Mouse (Mus musculus): Measurements from ENCODE around the gene Pfn1. TPM values are rescaled to one million over a fixed set of nuclear protein-coding genes. Genes with fewer than 3 reads are reported as not detected.

The Pfn1 gene
- polyA plus RNA-seq, 1 experiment from 2014 or later = 2,065 TPM

GRCm38 (mm10) chr11:70669582-70670345 is 15.3 kb upstream of the Pfn1 start:
- WGBS = 1% methylated on average over 31 of the region's 31 CpGs
- no peaks in the 10 kb centered on the region for H3K9me3 ChIP-seq (ENCODE audit: control insufficient read depth, low read depth, low read length)
- no peaks in the 10 kb centered on the region for H3K27me3 ChIP-seq (ENCODE audit: control insufficient read depth, insufficient read depth, low read length)
- H3K4me1 ChIP-seq (ENCODE audit: control insufficient read depth, insufficient read depth, low read length) = peaks cover 19% of the 10 kb centered on the region
- H3K4me3 ChIP-seq (ENCODE audit: low read depth, low read length) = peak overlapping the region; percentile 64
- H3K9ac ChIP-seq (replicated peaks; ENCODE audit: low read depth, low read length) = peak overlapping the region; percentile 65
- peak overlapping the region; percentile 98 for H3K27ac ChIP-seq (ENCODE audit: low read length)
- H3K36me3 ChIP-seq (ENCODE audit: control insufficient read depth, insufficient read depth, low read length) = peaks cover 11% of the 10 kb centered on the region
- peak overlapping the region; percentile 81 for H3K4me2 ChIP-seq (replicated peaks; ENCODE audit: low read depth, low read length)
- ATAC-seq (ENCODE audit: insufficient number of reproducible peaks, insufficient read depth, low FRiP score, low read depth) = peak; percentile 15

GRCm38 (mm10) chr11:70668771-70669505 is 14.5 kb upstream of the Pfn1 start, which contains the start of gene Spag7:
Gene Spag7, minus strand, starts transcription at chr11:70669416.
- H3K9ac ChIP-seq (replicated peaks; ENCODE audit: low read depth, low read length) = peak within 1 kb of the TSS; percentile 65
- peaks cover 20% of the 10 kb centered on the region for H3K36me3 ChIP-seq (ENCODE audit: control insufficient read depth, insufficient read depth, low read length)
- peak within 1 kb of the TSS; percentile 81 for H3K4me2 ChIP-seq (replicated peaks; ENCODE audit: low read depth, low read length)
- peak; percentile 94 for ATAC-seq (ENCODE audit: insufficient number of reproducible peaks, insufficient read depth, low FRiP score, low read depth)
- peak within 1 kb of the TSS; percentile 64 for H3K4me3 ChIP-seq (ENCODE audit: low read depth, low read length)
- WGBS = under 1% methylated on average over 44 of the region's 44 CpGs
- peaks cover 19% of the 10 kb centered on the region for H3K4me1 ChIP-seq (ENCODE audit: control insufficient read depth, insufficient read depth, low read length)
- H3K9me3 ChIP-seq (ENCODE audit: control insufficient read depth, low read depth, low read length) = no peaks in the 10 kb centered on the region
- peak within 1 kb of the TSS; percentile 98 for H3K27ac ChIP-seq (ENCODE audit: low read length)
- no peaks in the 10 kb centered on the region for H3K27me3 ChIP-seq (ENCODE audit: control insufficient read depth, insufficient read depth, low read length)

DNA sequence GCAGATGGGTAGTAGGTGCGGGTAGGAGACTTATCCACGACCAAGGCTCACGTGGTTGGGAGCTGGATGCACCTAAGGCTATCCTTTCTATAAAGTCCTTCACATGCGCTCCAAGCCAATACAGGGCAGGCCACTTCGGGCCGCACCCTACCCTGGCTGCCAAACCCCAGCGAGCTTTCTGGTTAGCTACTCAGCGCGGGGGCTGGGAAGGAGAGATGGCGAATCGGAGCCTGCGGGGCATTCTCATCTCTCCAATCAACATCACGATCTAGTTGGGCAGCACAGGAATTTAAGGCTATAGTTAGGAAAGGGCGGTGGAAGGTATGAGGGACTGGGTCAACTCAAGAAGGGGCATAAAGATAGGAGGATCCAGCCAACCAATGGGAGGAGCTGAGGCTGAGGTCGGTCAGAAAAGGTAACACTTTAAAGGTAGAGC is 13.9 kb upstream of the Pfn1 start:
- H3K27ac ChIP-seq (ENCODE audit: low read length) = peak overlapping the region; percentile 71
- peak overlapping the region; percentile 60 for H3K4me2 ChIP-seq (replicated peaks; ENCODE audit: low read depth, low read length)
- peak; percentile 56 for ATAC-seq (ENCODE audit: insufficient number of reproducible peaks, insufficient read depth, low FRiP score, low read depth)
- H3K36me3 ChIP-seq (ENCODE audit: control insufficient read depth, insufficient read depth, low read length) = peaks cover 25% of the 10 kb centered on the region
- H3K4me1 ChIP-seq (ENCODE audit: control insufficient read depth, insufficient read depth, low read length) = peaks cover 19% of the 10 kb centered on the region
- peak overlapping the region; percentile 37 for H3K9ac ChIP-seq (replicated peaks; ENCODE audit: low read depth, low read length)
- no peaks in the 10 kb centered on the region for H3K27me3 ChIP-seq (ENCODE audit: control insufficient read depth, insufficient read depth, low read length)
- WGBS = under 1% methylated on average over 15 of the region's 15 CpGs
- H3K9me3 ChIP-seq (ENCODE audit: control insufficient read depth, low read depth, low read length) = no peaks in the 10 kb centered on the region
- peak overlapping the region; percentile 64 for H3K4me3 ChIP-seq (ENCODE audit: low read depth, low read length)

DNA sequence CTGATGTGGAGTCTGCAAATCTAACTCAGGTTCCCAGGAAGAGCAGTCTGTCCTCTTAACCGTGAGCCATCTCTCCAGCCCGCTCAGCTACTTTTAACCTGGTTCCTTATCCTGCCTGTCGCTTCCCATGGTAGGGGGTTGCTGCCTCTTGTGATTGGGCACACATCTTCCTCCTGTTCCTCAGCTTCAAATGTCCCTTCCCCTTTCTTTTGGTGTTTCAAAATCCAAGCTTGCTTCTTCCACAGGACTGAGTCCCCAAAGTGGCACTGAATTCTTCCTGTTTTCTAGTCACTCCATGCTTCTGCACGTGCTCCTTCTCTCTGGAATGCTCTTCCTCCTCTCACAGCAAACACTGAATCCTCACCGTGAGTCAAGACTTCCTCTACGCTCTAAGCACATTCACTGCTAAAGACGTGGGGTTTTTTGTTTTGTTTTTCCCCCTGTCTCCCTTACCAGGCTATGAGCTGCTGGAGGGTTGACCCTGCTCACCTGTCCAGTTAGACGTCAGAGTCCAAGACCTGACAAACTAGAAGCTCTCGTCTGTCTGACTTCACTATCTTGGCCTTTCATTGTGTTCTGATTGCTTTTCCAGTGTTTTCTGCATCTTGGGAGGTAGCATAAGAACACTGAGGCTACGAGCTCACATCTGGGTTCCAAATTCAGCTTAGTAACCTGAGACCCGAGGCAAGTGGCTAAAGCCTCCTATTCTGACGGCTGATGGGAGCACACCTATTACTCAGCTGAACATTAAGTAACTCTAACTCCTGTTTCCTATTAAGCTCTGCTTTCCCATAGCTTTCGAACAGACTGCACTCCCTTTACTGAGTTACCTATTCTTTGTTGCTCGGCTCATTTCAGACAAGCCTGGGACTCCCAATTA is 13.1 kb upstream of the Pfn1 start:
- Histone ChIP-seq H3K4me1 (ENCODE audit: control insufficient read depth, insufficient read depth, low read length) (peaks cover 19% of the 10 kb centered on the region), H3K36me3 (ENCODE audit: control insufficient read depth, insufficient read depth, low read length) (peaks cover 33% of the 10 kb centered on the region), H3K9me3 (ENCODE audit: control insufficient read depth, low read depth, low read length) (no peaks in the 10 kb centered on the region), H3K4me3 (ENCODE audit: low read depth, low read length) (peak overlapping the region; percentile 64), H3K27ac (ENCODE audit: low read length) (peak overlapping the region; percentile 71; the same call in 1 of the 2 replicates), H3K4me2 (replicated peaks; ENCODE audit: low read depth, low read length) (peak overlapping the region; percentile 60), H3K9ac (replicated peaks; ENCODE audit: low read depth, low read length) (peak overlapping the region; percentile 37), H3K27me3 (ENCODE audit: control insufficient read depth, insufficient read depth, low read length) (no peaks in the 10 kb centered on the region)
- ATAC-seq (ENCODE audit: insufficient number of reproducible peaks, insufficient read depth, low FRiP score, low read depth) = no peak
- 61% methylated on average over 14 of the region's 14 CpGs for WGBS

DNA sequence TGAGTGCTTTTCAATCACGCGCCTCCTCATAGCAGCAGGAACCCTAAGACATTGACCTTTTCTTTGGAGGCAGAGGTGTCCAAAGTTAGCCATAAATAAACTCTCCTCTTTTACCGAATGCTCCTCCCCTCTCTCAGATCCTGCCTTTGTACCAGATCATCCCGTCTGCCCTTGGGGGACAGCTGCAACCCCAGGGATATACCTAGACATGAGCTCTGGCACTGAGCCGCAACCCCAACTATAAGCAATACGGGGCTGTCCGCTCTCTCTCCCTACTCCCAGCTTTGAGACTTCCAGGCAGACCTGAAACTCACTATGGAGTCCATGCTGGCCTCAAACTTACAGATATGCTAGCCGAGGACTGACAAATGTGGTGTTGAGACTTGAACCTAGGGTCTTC is 12.2 kb upstream of the Pfn1 start:
- Histone ChIP-seq H3K9me3 (ENCODE audit: control insufficient read depth, low read depth, low read length) (no peaks in the 10 kb centered on the region), H3K36me3 (ENCODE audit: control insufficient read depth, insufficient read depth, low read length) (peaks cover 35% of the 10 kb centered on the region), H3K4me2 (replicated peaks; ENCODE audit: low read depth, low read length) (no peak overlapping the region), H3K9ac (replicated peaks; ENCODE audit: low read depth, low read length) (no peak overlapping the region), H3K4me1 (ENCODE audit: control insufficient read depth, insufficient read depth, low read length) (peaks cover 19% of the 10 kb centered on the region), H3K27me3 (ENCODE audit: control insufficient read depth, insufficient read depth, low read length) (no peaks in the 10 kb centered on the region), H3K27ac (ENCODE audit: low read length) (no peak overlapping the region), H3K4me3 (ENCODE audit: low read depth, low read length) (no peak overlapping the region)
- no peak for ATAC-seq (ENCODE audit: insufficient number of reproducible peaks, insufficient read depth, low FRiP score, low read depth)
- WGBS = 92% methylated on average over 8 of the region's 8 CpGs

- Histone ChIP-seq H3K27ac (ENCODE audit: low read length) (no peak overlapping the region), H3K4me3 (ENCODE audit: low read depth, low read length) (no peak overlapping the region), H3K4me2 (replicated peaks; ENCODE audit: low read depth, low read length) (no peak overlapping the region), H3K4me1 (ENCODE audit: control insufficient read depth, insufficient read depth, low read length) (peaks cover 8% of the 10 kb centered on the region; the same call in 1 of the 2 replicates), H3K27me3 (ENCODE audit: control insufficient read depth, insufficient read depth, low read length) (no peaks in the 10 kb centered on the region), H3K9me3 (ENCODE audit: control insufficient read depth, low read depth, low read length) (no peaks in the 10 kb centered on the region), H3K36me3 (ENCODE audit: control insufficient read depth, insufficient read depth, low read length) (peaks cover 35% of the 10 kb centered on the region), H3K9ac (replicated peaks; ENCODE audit: low read depth, low read length) (no peak overlapping the region)
- 90% methylated on average over 9 of the region's 9 CpGs for WGBS
- ATAC-seq (ENCODE audit: insufficient number of reproducible peaks, insufficient read depth, low FRiP score, low read depth) = no peak
These were observed 10.3 kb upstream of the Pfn1 start for GRCm38 (mm10) chr11:70664741-70665140.

DNA sequence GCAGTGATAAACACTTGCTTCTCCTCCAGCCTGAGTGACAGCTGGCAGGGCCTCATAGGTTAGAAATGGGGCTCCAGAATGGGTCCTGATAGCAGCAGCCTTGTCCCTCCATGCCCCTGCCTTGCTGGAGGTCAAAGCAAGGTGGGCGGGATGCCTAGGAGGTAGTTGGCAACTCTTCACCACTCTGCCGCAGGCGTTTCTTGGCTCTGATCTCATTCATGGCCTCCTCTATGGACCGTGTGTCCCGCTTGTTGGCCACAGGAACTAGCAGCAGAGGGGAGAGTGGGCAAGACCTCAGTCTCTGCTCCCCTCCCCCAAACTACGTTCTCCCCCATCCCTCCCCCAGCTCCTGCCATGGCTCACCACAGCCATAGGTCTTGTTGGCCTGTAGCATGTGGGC is 9.5 kb upstream of the Pfn1 start:
- peaks cover 8% of the 10 kb centered on the region; the same call in 1 of the 2 replicates for H3K4me1 ChIP-seq (ENCODE audit: control insufficient read depth, insufficient read depth, low read length)
- no peak overlapping the region for H3K27ac ChIP-seq (ENCODE audit: low read length)
- ATAC-seq (ENCODE audit: insufficient number of reproducible peaks, insufficient read depth, low FRiP score, low read depth) = no peak
- H3K9me3 ChIP-seq (ENCODE audit: control insufficient read depth, low read depth, low read length) = no peaks in the 10 kb centered on the region
- no peaks in the 10 kb centered on the region for H3K27me3 ChIP-seq (ENCODE audit: control insufficient read depth, insufficient read depth, low read length)
- WGBS = 94% methylated on average over 6 of the region's 6 CpGs
- H3K9ac ChIP-seq (replicated peaks; ENCODE audit: low read depth, low read length) = no peak overlapping the region
- no peak overlapping the region for H3K4me2 ChIP-seq (replicated peaks; ENCODE audit: low read depth, low read length)
- H3K4me3 ChIP-seq (ENCODE audit: low read depth, low read length) = no peak overlapping the region
- peaks cover 35% of the 10 kb centered on the region for H3K36me3 ChIP-seq (ENCODE audit: control insufficient read depth, insufficient read depth, low read length)

- ATAC-seq (ENCODE audit: insufficient number of reproducible peaks, insufficient read depth, low FRiP score, low read depth) = no peak
These were observed 8.7 kb upstream of the Pfn1 start for GRCm38 (mm10) chr11:70663101-70663500.

More at GRCm38 (mm10) chr11:70663101-70663500, 8.7 kb upstream of the Pfn1 start:
- Histone ChIP-seq H3K4me3 (ENCODE audit: low read depth, low read length) (no peak overlapping the region), H3K4me1 (ENCODE audit: control insufficient read depth, insufficient read depth, low read length) (peaks cover 8% of the 10 kb centered on the region; the same call in 1 of the 2 replicates), H3K4me2 (replicated peaks; ENCODE audit: low read depth, low read length) (no peak overlapping the region), H3K36me3 (ENCODE audit: control insufficient read depth, insufficient read depth, low read length) (peaks cover 35% of the 10 kb centered on the region), H3K9me3 (ENCODE audit: control insufficient read depth, low read depth, low read length) (no peaks in the 10 kb centered on the region), H3K27me3 (ENCODE audit: control insufficient read depth, insufficient read depth, low read length) (no peaks in the 10 kb centered on the region), H3K9ac (replicated peaks; ENCODE audit: low read depth, low read length) (no peak overlapping the region), H3K27ac (ENCODE audit: low read length) (no peak overlapping the region)
- 91% methylated on average over 8 of the region's 8 CpGs for WGBS

All from stomach, embryonic 14.5 days (tissue).